Mouse (Mus musculus): Measurements from ENCODE around the gene Lat.
"Not testable (repeated sequence)": the region's sequence is repeated elsewhere in the genome, so short reads cannot be mapped to it uniquely, and the experiment has no call there.

- not testable (repeated sequence) for TF ChIP-seq POU5F1 (IDR thresholded peaks at IDR 0.05; ENCODE audit: borderline replicate concordance, low read length); CTCF (conservative IDR thresholded peaks at IDR 0.05; ENCODE audit: low read length); NANOG (IDR thresholded peaks at IDR 0.05; ENCODE audit: borderline replicate concordance, low read length)
Observed at GRCm38 (mm10) chr7:126328848-126329247, 40.5 kb downstream of the Lat start.

All from E14TG2a.4 (cell line).